Mouse (Mus musculus) C2C12 (cell line): ENCODE measurements around the gene Spata17.
A peak's percentile ranks its signal among the peaks of the same experiment; 100 is the strongest.

ENCODE experiments used
- CEBPB ChIP-seq: IDR thresholded peaks from one replicate; pipeline ENCODE4 v1.6.1; 2011; ENCODE audit warnings: low read depth, mild to moderate bottlenecking, control low read depth, moderate library complexity
- CTCF ChIP-seq: IDR thresholded peaks from one replicate; pipeline ENCODE4 v1.5.1; 2011; ENCODE audit not compliant: control insufficient read depth, insufficient read depth, insufficient read length
- FOSL1 ChIP-seq: IDR thresholded peaks from one replicate; pipeline ENCODE4 v1.8.0; 2011; ENCODE audit warnings: mild to moderate bottlenecking, low read length; ENCODE audit not compliant: poor library complexity, insufficient read depth, severe bottlenecking
- MAX ChIP-seq: IDR thresholded peaks from one replicate; pipeline ENCODE4 v1.6.1; 2011; ENCODE audit warnings: mild to moderate bottlenecking, control low read depth
- MYOD1 ChIP-seq: IDR thresholded peaks from one replicate; pipeline ENCODE4 v1.6.1; 2011; ENCODE audit warnings: low read depth; ENCODE audit not compliant: control insufficient read depth, insufficient read length
- MYOG ChIP-seq: IDR thresholded peaks from one replicate; pipeline ENCODE4 v1.6.1; 2011; ENCODE audit not compliant: control insufficient read depth, insufficient read length; ENCODE audit errors: extremely low read depth
- USF1 ChIP-seq: IDR thresholded peaks from one replicate; pipeline ENCODE4 v1.6.1; 2011; ENCODE audit warnings: low read depth, mild to moderate bottlenecking, control low read depth, moderate library complexity

DNA sequence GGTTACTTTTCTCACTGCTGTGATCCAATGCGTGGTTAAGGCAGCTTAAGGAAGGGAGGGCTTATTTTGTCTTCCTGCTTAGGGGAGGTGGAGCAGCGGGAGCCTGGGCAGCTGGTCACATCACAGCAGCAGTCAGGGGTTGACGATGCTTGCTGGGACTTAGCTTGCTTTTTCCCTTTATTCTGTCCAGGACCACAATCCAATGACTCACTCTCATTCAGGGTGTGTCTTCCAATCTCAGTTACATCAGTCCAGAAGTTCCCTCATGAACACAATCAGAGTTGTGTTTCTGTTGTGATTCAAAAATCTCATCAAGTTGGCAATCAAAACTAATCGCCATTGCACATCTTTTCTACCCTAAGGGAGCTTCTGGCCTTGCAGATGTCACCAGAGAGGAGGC, 199.1 kb downstream of the Spata17 start:
- no peak for TF ChIP-seq USF1
- TF ChIP-seq CTCF, result no peak
- peak; percentile 2 for TF ChIP-seq MYOD1
- TF ChIP-seq MAX, result no peak
- TF ChIP-seq MYOG, result no peak
- TF ChIP-seq FOSL1, result no peak
- no peak for TF ChIP-seq CEBPB
